In the genomic region with DNA sequence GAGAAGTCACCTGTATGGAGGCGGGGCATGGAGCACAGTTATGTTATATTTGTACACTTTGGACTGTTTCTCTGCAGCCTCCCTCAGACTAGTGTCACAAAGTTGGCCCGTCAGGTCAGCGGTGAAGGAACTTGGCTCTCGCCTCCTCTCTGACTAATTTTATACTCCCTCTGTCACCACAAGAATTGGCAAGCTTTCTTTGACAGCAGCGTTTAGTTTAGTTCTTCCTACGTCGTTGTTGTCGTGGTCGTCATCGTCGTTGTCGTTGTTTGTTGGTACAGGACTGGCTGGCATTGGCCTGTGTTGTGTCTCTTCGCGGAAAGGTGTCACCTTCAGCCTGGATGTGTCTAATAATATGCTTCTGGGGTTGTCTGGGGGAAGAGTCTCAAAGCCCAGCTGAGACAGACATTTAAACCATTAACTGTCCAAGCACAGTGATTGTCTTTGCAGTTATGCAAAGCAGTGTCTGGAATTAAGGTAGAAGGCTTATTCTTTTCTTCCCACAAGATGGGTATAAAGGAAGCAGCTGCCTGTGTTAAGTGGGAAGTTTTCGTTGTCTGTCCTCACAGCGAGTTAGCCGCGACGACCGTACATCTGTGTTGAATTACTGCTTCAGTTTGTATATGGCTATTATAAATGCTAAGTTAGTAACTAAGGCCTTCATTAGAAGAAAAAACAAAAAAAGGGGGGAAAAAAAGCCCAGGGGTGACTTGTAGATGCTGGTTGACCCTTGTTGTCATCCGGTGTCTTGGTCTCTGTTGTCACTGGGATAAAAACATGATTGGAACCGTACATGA, we compare ENCODE assay signal across 12 mouse cellular contexts. TPM values are rescaled to one million over a fixed set of nuclear protein-coding genes. Genes with fewer than 3 reads are reported as not detected.
DNase-seq lines count a peak whose midpoint lies in the region; ATAC-seq lines count a peak whose summit lies in the region.
"Had no signal": no experiment of that assay in that cellular context is flagged by ENCODE, and none has a peak within 500 bp of the region (broad histone marks: within the 10 kb centered on the region; RNA-seq: fewer than 3 reads in every experiment).

No protein-coding gene starts in this region.

- peaks cover 15% of the 10 kb centered on the region; the same call in 1 of the 2 replicates for H3K36me3 ChIP-seq in kidney, embryonic 16.5 days (ENCODE audit: insufficient read depth, low read length)
- H3K36me3 ChIP-seq in limb, embryonic 12.5 days, result peaks cover 53% of the 10 kb centered on the region

- no peak for ATAC-seq in kidney, embryonic 16.5 days (ENCODE audit: low FRiP score, low TSS enrichment)
- no peak for ATAC-seq in limb, embryonic 12.5 days (ENCODE audit: insufficient number of reproducible peaks, insufficient read depth, low FRiP score, low TSS enrichment, low read depth)

- H3K9me3 ChIP-seq in kidney, embryonic 16.5 days (ENCODE audit: low read length), result no peaks in the 10 kb centered on the region
- H3K9me3 ChIP-seq in limb, embryonic 12.5 days, result no peaks in the 10 kb centered on the region

- no peaks in the 10 kb centered on the region for H3K27me3 ChIP-seq in kidney, embryonic 16.5 days (ENCODE audit: insufficient read depth, low read length)
- H3K27me3 ChIP-seq in limb, embryonic 12.5 days, result no peaks in the 10 kb centered on the region

- H3K27ac ChIP-seq in kidney, embryonic 16.5 days (ENCODE audit: low read length), result no peak overlapping the region
- peak overlapping the region; percentile 54 for H3K27ac ChIP-seq in limb, embryonic 12.5 days

- peak; percentile 43 for DNase-seq in adrenal gland, postnatal 10 days
- no peak for DNase-seq in adrenal gland, postnatal 4 days (ENCODE audit: low spot score in 2 of 2)
- DNase-seq in kidney, adult 9 months, result peak; percentile 14
- DNase-seq in heart, adult 9 months (ENCODE audit: low spot score in 2 of 2), result peak; percentile 62 to 75
- DNase-seq in T-cell, adult 2 months (ENCODE audit: low spot score), result no peak
- DNase-seq in urinary bladder, adult 2 months (ENCODE audit: low spot score), result no peak
- DNase-seq: cerebellum, adult 9-10 months; kidney, postnatal 25 days; left cerebral cortex, postnatal 4 days; midbrain, embryonic 14.5 days had no signal

- peaks cover 45% of the 10 kb centered on the region for H3K4me1 ChIP-seq in kidney, embryonic 16.5 days (ENCODE audit: insufficient read depth, low read length)
- H3K4me1 ChIP-seq in limb, embryonic 12.5 days (replicated peaks), result peaks cover 58% of the 10 kb centered on the region

- 75% methylated on average over 22 of the region's 22 CpGs for WGBS in kidney, embryonic 16.5 days
- 55% methylated on average over 22 of the region's 22 CpGs for whole genome bisulfite sequencing in limb, embryonic 12.5 days

- H3K4me3 ChIP-seq in kidney, embryonic 16.5 days (ENCODE audit: low read length), result no peak overlapping the region
- H3K4me3 ChIP-seq in limb, embryonic 12.5 days (replicated peaks), result no peak overlapping the region

- no peak overlapping the region for H3K4me2 ChIP-seq in kidney, embryonic 16.5 days (replicated peaks; ENCODE audit: low read depth, low read length)
- peak overlapping the region; percentile 13; the same call in 1 of the 2 replicates for H3K4me2 ChIP-seq in limb, embryonic 12.5 days

- H3K9ac ChIP-seq in kidney, embryonic 16.5 days (replicated peaks; ENCODE audit: low read length), result no peak overlapping the region
- no peak overlapping the region for H3K9ac ChIP-seq in limb, embryonic 12.5 days (replicated peaks)

RNA-seq across cellular contexts. Expression of gene Bcl2l11, which starts 11.8 kb away (rescaled TPM):
- 10 to 100 TPM; 24.4 to 34.9 TPM for total RNA-seq in adrenal gland, postnatal 10 days (2021)
- 10 to 100 TPM; 37.2 to 37.7 TPM for total RNA-seq in adrenal gland, postnatal 4 days (2021)
- polyA plus RNA-seq in kidney, embryonic 16.5 days (2015; fragmentation: Nextera tagmentation; extraction: Ambion mirVana), result 25.6 and 28.2 TPM in 2 replicates
- polyA plus RNA-seq in limb, embryonic 12.5 days (2016; fragmentation: Nextera tagmentation; extraction: Ambion mirVana), result 29.9 and 33.5 TPM in 2 replicates
- polyA plus RNA-seq in urinary bladder, adult 2 months (2012; rRNA removed), result 13.4 and 14.4 TPM in 2 replicates

Comparison
In these comparisons a context has a peak if more than half of its experiments do, and no peak if none do; other contexts are left out.
1. DNase-seq: peak in adrenal gland, postnatal 10 days (single experiment), kidney, adult 9 months (single experiment) and heart, adult 9 months (2 of 2); none in adrenal gland, postnatal 4 days (0 of 2), T-cell, adult 2 months (single experiment) and urinary bladder, adult 2 months (single experiment).